Mouse (Mus musculus): ENCODE data around the gene Gm29776. TPM values are rescaled to one million over a fixed set of nuclear protein-coding genes. Genes with fewer than 3 reads are reported as not detected.

The Gm29776 gene
- 0.05 TPM in 1 of 2 replicates, not detected in the other for polyA plus RNA-seq (2021; fragmentation: Nextera tagmentation)
- long read RNA-seq, experiment 1, partial matches to known transcripts = 0 of 1 reads
- long read RNA-seq, experiment 1, other reads (novel, unspliced or antisense) = 1 of 1 reads
- long read RNA-seq, experiment 2 = 0 reads

GRCm38 (mm10) chr14:54698733-54699132, at the start of gene Gm29776:
Gene Gm29776, minus strand, starts transcription at chr14:54698833.

DNA sequence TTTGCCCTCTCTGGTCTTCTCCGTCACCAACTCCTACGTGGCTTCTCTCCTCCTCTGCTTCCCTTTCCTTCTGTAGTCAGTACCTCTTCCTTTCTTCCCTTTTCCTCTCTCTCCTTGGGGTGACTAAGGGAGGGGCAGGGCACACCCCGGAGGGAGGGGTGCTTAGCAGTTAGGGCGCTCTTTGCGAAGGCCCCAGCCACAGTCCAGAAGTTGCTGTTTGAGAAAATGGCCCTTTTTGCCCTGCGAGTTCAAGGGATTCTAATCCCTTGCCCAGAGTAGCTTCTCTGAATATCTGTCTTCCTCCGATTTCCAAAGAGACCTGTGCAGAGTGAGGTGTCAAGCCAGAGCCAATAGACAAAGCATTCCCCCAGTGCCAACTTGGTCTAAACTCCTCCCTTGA, 13.4 kb upstream of the Gm29776 start, which contains the start of gene Cebpe:
Gene Cebpe, minus strand, starts transcription at position 101 of the 400 bp plus-strand sequence.

DNA sequence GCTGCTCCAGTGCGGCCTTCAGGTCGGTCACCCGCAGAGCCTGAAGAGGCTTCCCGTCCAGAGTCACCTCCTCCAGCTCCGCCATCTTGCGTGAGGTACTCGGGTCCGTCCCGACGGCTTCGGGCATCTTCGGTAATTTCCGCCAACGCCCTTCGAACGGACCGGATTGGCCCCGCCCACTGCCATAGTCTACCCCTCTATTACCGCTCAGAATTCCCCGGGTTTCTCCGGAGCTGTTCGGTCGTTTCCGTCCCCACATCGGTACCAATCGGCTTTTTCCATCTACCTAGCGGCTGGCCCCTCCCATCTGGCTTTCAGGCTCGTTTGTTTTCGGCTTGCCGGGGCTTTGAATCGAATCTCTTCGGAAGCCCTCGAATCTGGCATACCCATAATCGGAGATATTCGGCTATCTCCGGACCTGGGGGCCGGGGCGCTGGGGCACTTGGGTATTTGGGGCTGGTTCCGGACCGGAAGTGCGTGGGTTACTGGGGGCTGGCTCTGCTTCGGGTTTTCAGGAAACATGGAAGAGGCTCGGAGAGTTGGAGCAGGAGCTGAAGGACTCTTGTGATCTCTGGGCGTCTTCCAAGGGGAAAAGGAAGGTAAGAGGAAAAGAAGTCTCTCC, 12.0 kb downstream of the Gm29776 start, which contains the start of gene Acin1:
Gene Acin1, minus strand, starts transcription at position 410 of the 622 bp plus-strand sequence.

GRCm38 (mm10) chr14:54686063-54686521, 12.5 kb downstream of the Gm29776 start, which contains the start of gene 1700123O20Rik:
Gene 1700123O20Rik, plus strand, starts transcription at chr14:54686216.

Small RNAs within 50 kb of the gene (microRNA-seq; reads per million reads assigned to microRNA genes)
- not detected for gene Mir6948

Other genes starting within 250 kb of the Gm29776 start
- 15.3 and 18.7 TPM in 2 replicates for gene Lrp10, start 234.7 kb downstream of the Gm29776 start, polyA plus RNA-seq (2021; fragmentation: Nextera tagmentation)
- gene Rem2, start 222.7 kb downstream of the Gm29776 start, polyA plus RNA-seq (2021; fragmentation: Nextera tagmentation) = 20.0 and 23.9 TPM in 2 replicates
- 40.4 and 43.4 TPM in 2 replicates for gene Prmt5, start 181.3 kb downstream of the Gm29776 start, polyA plus RNA-seq (2021; fragmentation: Nextera tagmentation)
- 4.4 and 5.7 TPM in 2 replicates for gene Haus4, start 144.2 kb downstream of the Gm29776 start, polyA plus RNA-seq (2021; fragmentation: Nextera tagmentation)
- 0.75 and 0.79 TPM in 2 replicates for gene Ajuba, start 121.3 kb downstream of the Gm29776 start, polyA plus RNA-seq (2021; fragmentation: Nextera tagmentation)
- 1.5 and 2.4 TPM in 2 replicates for gene 4931414P19Rik, start 92.8 kb downstream of the Gm29776 start, polyA plus RNA-seq (2021; fragmentation: Nextera tagmentation)
- 695 and 703 TPM in 2 replicates for gene Psmb5, start 80.8 kb downstream of the Gm29776 start, polyA plus RNA-seq (2021; fragmentation: Nextera tagmentation)
- gene Psmb11, start 77.4 kb downstream of the Gm29776 start, polyA plus RNA-seq (2021; fragmentation: Nextera tagmentation) = 0.05 and 0.16 TPM in 2 replicates
- not detected in 2 replicates for gene Gm17606, start 57.9 kb downstream of the Gm29776 start, polyA plus RNA-seq (2021; fragmentation: Nextera tagmentation)
- gene Cdh24, start 57.5 kb downstream of the Gm29776 start, polyA plus RNA-seq (2021; fragmentation: Nextera tagmentation) = 0.85 and 1.1 TPM in 2 replicates
- 45.3 and 57.3 TPM in 2 replicates for gene 1700123O20Rik, start 12.6 kb downstream of the Gm29776 start, polyA plus RNA-seq (2021; fragmentation: Nextera tagmentation)
- 33.5 and 35.4 TPM in 2 replicates for gene Acin1, start 11.9 kb downstream of the Gm29776 start, polyA plus RNA-seq (2021; fragmentation: Nextera tagmentation)
- not detected in 2 replicates for gene Cebpe, start 13.3 kb upstream of the Gm29776 start, polyA plus RNA-seq (2021; fragmentation: Nextera tagmentation)
- 24.6 and 27.1 TPM in 2 replicates for gene Slc7a8, start 83.1 kb upstream of the Gm29776 start, polyA plus RNA-seq (2021; fragmentation: Nextera tagmentation)
- not detected in 2 replicates for gene Rnf212b, start 115.3 kb upstream of the Gm29776 start, polyA plus RNA-seq (2021; fragmentation: Nextera tagmentation)
- 7.2 and 7.3 TPM in 2 replicates for gene Homez, start 172.1 kb upstream of the Gm29776 start, polyA plus RNA-seq (2021; fragmentation: Nextera tagmentation)
- gene Ppp1r3e, start 178.7 kb upstream of the Gm29776 start, polyA plus RNA-seq (2021; fragmentation: Nextera tagmentation) = 5.0 and 6.8 TPM in 2 replicates
- 5.8 TPM in 2 replicates for gene Bcl2l2, start 184.5 kb upstream of the Gm29776 start, polyA plus RNA-seq (2021; fragmentation: Nextera tagmentation)
- not detected in 2 replicates for gene Gm20521, start 184.6 kb upstream of the Gm29776 start, polyA plus RNA-seq (2021; fragmentation: Nextera tagmentation)
- gene Pabpn1, start 193.7 kb upstream of the Gm29776 start, polyA plus RNA-seq (2021; fragmentation: Nextera tagmentation) = 15.8 and 16.7 TPM in 2 replicates
- gene Slc22a17, start 214.3 kb upstream of the Gm29776 start, polyA plus RNA-seq (2021; fragmentation: Nextera tagmentation) = 142 and 162 TPM in 2 replicates
- gene Efs, start 227.3 kb upstream of the Gm29776 start, polyA plus RNA-seq (2021; fragmentation: Nextera tagmentation) = 2.9 and 3.2 TPM in 2 replicates
- 0.35 and 0.73 TPM in 2 replicates for gene Il25, start 233.9 kb upstream of the Gm29776 start, polyA plus RNA-seq (2021; fragmentation: Nextera tagmentation)
- gene Cmtm5, start 237.4 kb upstream of the Gm29776 start, polyA plus RNA-seq (2021; fragmentation: Nextera tagmentation) = 137 and 147 TPM in 2 replicates